Mouse (Mus musculus) thymus, adult 2 months (tissue): ENCODE results near the gene Ppp2r2c. TPM values are rescaled to one million over a fixed set of nuclear protein-coding genes. Genes with fewer than 3 reads are reported as not detected.
A peak's percentile ranks its signal among the peaks of the same experiment; 100 is the strongest.

ENCODE experiments used
- DNase-seq: peaks from one replicate; pipeline ENCODE4 v3.0.0; 2021
- H3K27ac ChIP-seq: fragments of 200-500 bp; 2 replicates; pipeline ENCODE4 v1.5.1; 2012; ENCODE audit warnings: low read length, control low read depth; ENCODE audit not compliant: control insufficient read depth, insufficient read depth
- H3K27me3 ChIP-seq: fragments of 200-500 bp; 2 replicates; pipeline ENCODE4 v1.6.1; 2012; ENCODE audit warnings: mild to moderate bottlenecking, low read length, moderate library complexity, mixed read lengths; ENCODE audit not compliant: control insufficient read depth, insufficient read depth
- H3K36me3 ChIP-seq: fragments of 200-500 bp; 2 replicates; pipeline ENCODE4 v1.6.1; 2012; ENCODE audit warnings: mild to moderate bottlenecking, low read length, moderate library complexity; ENCODE audit not compliant: control insufficient read depth, insufficient read depth
- H3K4me1 ChIP-seq: fragments of 200-500 bp; replicated peaks from 2 replicates; pipeline ENCODE4 v1.6.1; 2012; ENCODE audit warnings: low read length; ENCODE audit not compliant: control insufficient read depth, insufficient read depth
- H3K4me3 ChIP-seq: fragments of 200-500 bp; 2 replicates; pipeline ENCODE4 v1.5.1; 2012; ENCODE audit warnings: mild to moderate bottlenecking, low read length, control low read depth, moderate library complexity; ENCODE audit not compliant: control insufficient read depth, insufficient read depth
- CTCF ChIP-seq: fragments of 200-500 bp; IDR thresholded peaks from 2 replicates; pipeline ENCODE4 v1.5.1; 2012; ENCODE audit warnings: mild to moderate bottlenecking, control low read depth, low read length, moderate library complexity, borderline replicate concordance; ENCODE audit not compliant: control insufficient read depth, poor library complexity, insufficient read depth; ENCODE audit errors: extremely low read depth
- POLR2A ChIP-seq: fragments of 200-500 bp; IDR thresholded peaks from 2 replicates; pipeline ENCODE4 v1.6.1; 2012; ENCODE audit warnings: mild to moderate bottlenecking, low read length, control low read depth, moderate library complexity; ENCODE audit not compliant: control insufficient read depth, poor library complexity, insufficient read depth; ENCODE audit errors: extremely low read depth
- WGBS: fragments of 180-500 bp; shearing (Covaris S2); methylation state at CpG from one replicate; pipeline ENCODE4 v1.1.7; 2018; 5-methylcytosine and 5-hydroxymethylcytosine counted together
- polyA plus RNA-seq: library from polyadenylated mRNA; depleted of rRNA; stranded (reverse); fragments of >200 nt; gene quantifications from 2 replicates; pipeline ENCODE4 v1.2.3, GENCODE M21; 2012

Ppp2r2c gene
- polyA plus RNA-seq, 1 experiment, result 0.16 TPM

- no peaks in the 10 kb centered on the region for H3K36me3 ChIP-seq
- H3K4me3 ChIP-seq, result no peak overlapping the region
- H3K27ac ChIP-seq, result no peak overlapping the region
- no peaks in the 10 kb centered on the region for H3K4me1 ChIP-seq
- 84% methylated on average over 1 of the region's 1 CpGs for WGBS
- TF ChIP-seq CTCF, result no peak
- TF ChIP-seq POLR2A, result no peak
- H3K27me3 ChIP-seq, result no peaks in the 10 kb centered on the region
- no peak for DNase-seq
Observed at GRCm38 (mm10) chr5:36920072-36920471, 51.8 kb downstream of the Ppp2r2c start.

GRCm38 (mm10) chr5:36921871-36922270, 53.6 kb downstream of the Ppp2r2c start:
- Histone ChIP-seq H3K27me3 (no peaks in the 10 kb centered on the region), H3K4me3 (no peak overlapping the region), H3K36me3 (no peaks in the 10 kb centered on the region), H3K27ac (no peak overlapping the region), H3K4me1 (no peaks in the 10 kb centered on the region)
- TF ChIP-seq POLR2A, result no peak
- no peak for TF ChIP-seq CTCF
- DNase-seq, result no peak
- 100% methylated on average over 1 of the region's 1 CpGs for WGBS

GRCm38 (mm10) chr5:36922811-36923210, 54.5 kb downstream of the Ppp2r2c start:
- Histone ChIP-seq H3K36me3 (no peaks in the 10 kb centered on the region), H3K27ac (no peak overlapping the region), H3K27me3 (no peaks in the 10 kb centered on the region), H3K4me1 (no peaks in the 10 kb centered on the region), H3K4me3 (no peak overlapping the region)
- TF ChIP-seq CTCF, result no peak
- TF ChIP-seq POLR2A, result no peak
- no peak for DNase-seq
- 17% methylated on average over 10 of the region's 10 CpGs for WGBS

DNA sequence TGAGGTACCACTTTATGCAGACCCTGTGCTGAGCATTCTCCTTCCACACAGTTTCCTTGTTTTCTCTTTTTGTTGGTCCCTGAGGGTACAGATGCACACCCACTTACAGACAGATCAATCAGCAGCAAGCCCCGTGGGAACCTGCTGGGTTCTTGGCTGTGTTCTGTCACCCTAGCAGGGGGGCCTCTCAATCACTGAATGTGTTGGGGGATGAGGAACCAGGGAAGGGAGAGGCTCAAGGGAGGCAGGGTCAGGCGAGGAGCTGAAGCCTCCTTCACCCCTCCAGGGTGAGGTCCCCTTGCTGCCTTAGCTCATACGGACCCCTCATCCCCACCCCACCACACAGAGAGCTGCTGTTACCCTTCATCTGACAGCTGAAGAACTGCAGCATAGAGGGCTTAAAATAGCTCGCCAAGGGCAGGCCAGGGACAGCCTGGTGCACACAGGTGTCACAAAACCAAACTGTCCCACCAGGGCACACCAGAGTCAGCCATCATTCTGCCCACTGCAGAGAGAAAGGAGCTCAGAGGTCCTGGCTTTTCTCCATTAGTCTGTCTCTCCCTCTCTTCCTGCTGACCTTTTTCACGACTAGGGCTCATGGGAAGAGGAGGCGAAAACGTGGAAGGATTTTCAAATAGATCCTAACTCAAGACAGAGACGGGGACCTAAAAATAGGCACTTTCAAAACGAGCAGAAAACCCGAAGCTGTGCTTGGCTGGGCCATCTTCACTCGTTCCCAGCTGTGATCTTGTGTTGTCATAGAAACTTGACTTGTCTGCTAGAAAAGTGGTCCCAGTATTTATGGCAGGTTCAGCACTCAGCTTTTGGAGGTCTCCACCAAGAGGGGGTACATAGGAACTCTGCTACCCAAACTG, 55.8 kb downstream of the Ppp2r2c start:
- no peak for DNase-seq
- no peaks in the 10 kb centered on the region for H3K36me3 ChIP-seq
- no peaks in the 10 kb centered on the region for H3K27me3 ChIP-seq
- no peak overlapping the region for H3K27ac ChIP-seq
- H3K4me1 ChIP-seq, result no peaks in the 10 kb centered on the region
- WGBS, result 48% methylated on average over 11 of the region's 11 CpGs
- H3K4me3 ChIP-seq, result no peak overlapping the region
- no peak for TF ChIP-seq POLR2A
- TF ChIP-seq CTCF, result no peak

GRCm38 (mm10) chr5:36928701-36929100, 60.4 kb downstream of the Ppp2r2c start:
- peak; percentile 32 for DNase-seq
- Histone ChIP-seq H3K27ac (no peak overlapping the region), H3K36me3 (no peaks in the 10 kb centered on the region), H3K27me3 (no peaks in the 10 kb centered on the region), H3K4me3 (no peak overlapping the region), H3K4me1 (no peaks in the 10 kb centered on the region)
- WGBS, result 52% methylated on average over 4 of the region's 4 CpGs
- TF ChIP-seq POLR2A (no peak), CTCF (no peak)

- Histone ChIP-seq H3K4me1 (no peaks in the 10 kb centered on the region), H3K4me3 (no peak overlapping the region), H3K36me3 (no peaks in the 10 kb centered on the region), H3K27me3 (no peaks in the 10 kb centered on the region), H3K27ac (no peak overlapping the region)
- WGBS, result 67% methylated on average over 3 of the region's 3 CpGs
- no peak for TF ChIP-seq CTCF
- no peak for TF ChIP-seq POLR2A
- DNase-seq, result no peak
Observed at GRCm38 (mm10) chr5:36929376-36929775, 61.1 kb downstream of the Ppp2r2c start.
